Mouse (Mus musculus) kidney, postnatal 10 days (tissue): Measurements from ENCODE around the gene Adss.
"Not testable (repeated sequence)": the region's sequence is repeated elsewhere in the genome, so short reads cannot be mapped to it uniquely, and the experiment has no call there.

Experiments
- DNase-seq: peaks from one replicate; pipeline ENCODE4 v3.0.0; 2021; ENCODE audit warnings: mixed read lengths

Adss gene

DNA sequence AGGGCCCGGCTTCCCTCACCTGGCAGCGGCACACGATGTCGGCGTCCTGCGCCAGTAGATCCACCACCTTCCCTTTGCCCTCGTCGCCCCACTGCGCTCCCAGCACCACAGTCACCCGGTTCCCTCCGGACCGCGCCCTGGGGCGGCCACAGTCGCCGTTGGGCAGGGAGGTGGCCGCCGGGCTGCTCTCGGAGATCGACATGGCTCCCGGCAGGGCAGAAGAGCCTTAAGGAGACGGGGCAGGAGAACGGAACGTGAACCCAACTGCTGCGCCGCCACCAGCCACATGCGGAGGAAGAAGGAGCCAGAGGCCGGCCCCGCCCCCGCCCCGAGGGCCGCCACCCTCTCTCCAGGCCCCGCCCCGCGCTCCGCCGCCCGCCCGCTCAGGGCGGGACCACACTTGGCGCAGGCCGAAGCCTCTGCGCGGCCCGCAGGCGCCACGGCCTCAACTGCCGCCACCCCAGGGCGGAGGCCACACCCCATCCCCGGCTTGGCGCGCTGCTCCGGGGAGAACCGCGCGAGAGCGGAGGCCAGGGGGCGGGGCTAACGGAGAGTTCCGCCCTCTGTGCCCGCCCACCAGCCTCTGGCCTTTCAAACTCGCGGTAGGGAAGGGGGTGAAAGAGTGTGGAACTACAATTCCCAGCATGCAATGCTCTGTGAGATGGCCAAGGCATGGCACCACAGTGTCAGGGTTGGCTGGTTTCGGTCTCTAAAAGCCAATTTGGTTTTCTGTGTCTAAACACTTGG is at the start of gene Adss:
Gene Adss, minus strand, starts transcription at position 319 of the 747 bp plus-strand sequence.
- DNase-seq, result peak; percentile 99

DNA sequence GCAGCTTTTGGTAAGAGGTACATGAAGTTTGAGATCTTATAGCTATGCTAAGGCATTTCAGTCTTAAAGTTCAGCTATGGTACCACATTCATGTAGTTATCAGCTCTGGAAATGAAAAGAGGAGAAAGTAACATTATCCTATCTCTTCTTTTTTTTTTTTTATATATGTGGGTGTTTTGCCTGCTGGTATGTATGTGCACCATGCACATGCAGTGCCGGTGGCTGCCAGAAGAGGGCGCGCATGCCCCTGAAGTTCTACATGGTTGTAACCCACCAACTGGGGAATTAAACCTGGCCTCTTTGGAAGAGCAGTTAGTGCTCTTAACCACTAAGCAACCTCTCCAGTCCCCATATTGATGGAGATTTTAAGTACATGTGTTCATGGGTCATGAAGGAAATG is 49.5 kb upstream of the Adss start:
- peak; percentile 11 for DNase-seq

DNA sequence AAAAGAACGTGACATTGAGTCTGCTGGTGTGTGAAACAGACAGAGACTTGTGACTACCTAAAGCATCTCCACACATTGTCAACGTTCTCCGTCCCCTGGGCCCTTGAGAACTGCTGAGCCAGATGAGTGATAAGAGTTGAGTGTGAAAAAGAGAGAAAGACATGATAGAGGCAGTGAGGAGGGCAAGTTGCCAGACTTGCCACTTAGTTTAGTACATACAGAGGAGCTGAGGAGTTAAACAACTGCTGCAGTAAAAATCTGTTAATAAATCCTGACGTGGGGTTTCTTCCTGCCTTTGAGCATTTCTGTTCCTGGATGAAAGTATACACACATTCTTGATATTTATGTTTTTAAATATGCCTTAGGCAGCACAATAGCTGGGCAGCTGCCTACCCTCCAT is 31.5 kb upstream of the Adss start:
- not testable (repeated sequence) for DNase-seq

DNA sequence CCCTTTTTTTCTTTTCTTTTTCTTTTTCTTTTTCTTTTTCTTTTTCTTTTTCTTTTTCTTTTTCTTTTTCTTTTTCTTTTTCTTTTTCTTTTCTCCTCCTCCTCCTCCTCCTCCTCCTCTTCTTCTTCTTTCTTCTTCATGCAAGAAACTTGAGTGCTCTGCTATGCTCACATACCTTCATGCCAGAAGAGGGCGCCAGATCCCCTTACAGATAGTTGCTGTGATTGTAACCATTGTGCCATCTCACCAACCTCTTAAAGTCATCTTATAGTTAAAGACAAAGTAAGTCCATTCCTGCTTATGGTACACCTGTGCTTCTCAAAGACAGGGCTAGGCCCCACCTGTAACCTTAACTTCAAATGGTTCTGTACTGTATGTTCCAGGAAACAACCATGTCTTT is 10.5 kb upstream of the Adss start:
- peak; percentile 57 for DNase-seq

DNA sequence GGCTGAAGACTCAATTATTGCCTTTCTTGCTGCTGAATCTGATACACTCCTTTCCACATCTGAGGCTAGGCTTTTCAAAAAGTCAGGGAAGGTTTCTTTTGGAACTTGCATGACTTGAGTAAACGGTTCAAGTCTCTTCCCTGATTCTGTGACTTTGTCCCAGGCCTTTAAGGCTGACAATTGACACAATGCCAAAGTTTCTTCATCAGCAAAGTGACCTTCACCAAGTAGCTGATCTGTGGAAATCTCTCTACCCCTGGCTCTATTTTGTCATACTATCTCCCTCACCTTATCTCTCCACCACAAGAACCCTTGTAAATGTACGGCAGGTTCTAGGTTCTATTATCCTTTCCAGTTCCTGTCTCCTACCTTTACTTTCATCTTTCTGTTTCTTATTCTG is 7.2 kb upstream of the Adss start:
- DNase-seq, result no peak

DNA sequence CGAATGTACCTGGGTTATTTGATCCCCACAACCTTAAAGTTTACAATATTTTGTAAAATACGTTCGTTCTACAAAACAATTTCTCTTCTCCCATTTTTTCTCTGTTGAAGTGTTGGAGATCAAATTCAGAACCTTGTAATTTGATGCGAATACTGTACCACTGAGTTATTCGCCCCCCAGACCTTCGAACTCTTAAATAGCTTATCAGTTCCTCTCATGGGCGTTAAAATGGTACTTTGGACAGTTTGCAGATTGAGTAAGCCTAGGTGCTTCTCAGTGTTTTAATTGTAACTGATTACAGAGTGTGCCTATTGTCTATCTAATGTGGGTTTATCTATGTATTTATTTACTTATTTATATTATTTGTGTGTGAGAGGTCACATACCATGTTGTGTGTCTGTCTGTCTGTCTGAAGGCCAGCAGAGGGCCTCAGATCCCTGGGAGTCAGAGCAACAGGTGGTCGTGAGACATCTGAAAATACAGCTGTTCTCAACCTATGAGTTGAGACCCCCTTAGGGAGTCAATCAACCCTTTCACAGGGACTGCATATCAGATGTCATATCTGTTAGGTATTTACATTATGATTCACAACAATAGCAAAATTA is 942 bp upstream of the Adss start:
- no peak for DNase-seq

DNA sequence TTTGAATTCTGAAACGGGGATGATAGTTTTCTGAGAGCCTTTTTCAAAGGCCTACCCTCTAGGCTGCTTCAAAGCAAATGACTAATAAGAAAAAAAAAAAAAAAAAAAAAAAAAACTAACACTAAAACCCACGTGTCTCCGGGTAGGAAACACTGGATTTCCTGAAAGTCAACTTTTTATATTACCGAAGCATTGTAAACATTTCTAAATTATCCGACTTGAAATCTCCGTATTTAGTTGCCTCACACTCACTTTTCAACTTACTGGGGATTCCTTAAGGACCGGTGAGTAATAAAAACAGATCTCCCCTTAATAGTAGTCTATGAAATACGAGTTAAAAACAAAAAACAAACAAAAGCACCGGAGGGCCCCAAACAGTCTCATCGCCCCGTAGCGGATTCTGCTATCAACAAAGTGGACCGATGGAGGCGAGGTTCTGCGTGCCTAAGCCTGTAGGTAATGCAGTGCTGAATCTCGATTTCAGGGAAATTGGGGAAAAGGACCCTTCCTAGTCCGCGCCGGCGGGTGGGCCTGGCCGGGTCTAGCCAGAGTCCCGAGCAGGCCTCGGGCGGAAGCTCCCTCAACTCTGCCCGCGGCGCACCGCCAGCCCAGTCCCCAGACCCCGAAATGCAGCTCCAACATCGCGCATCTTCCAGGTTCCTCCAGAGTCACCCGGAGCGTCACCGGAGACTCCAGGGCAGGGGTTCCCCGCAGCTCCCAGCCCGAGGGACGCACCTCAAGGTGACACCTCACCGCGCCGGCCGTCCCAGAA is 704 bp downstream of the Adss start:
- DNase-seq, result peak; percentile 73

DNA sequence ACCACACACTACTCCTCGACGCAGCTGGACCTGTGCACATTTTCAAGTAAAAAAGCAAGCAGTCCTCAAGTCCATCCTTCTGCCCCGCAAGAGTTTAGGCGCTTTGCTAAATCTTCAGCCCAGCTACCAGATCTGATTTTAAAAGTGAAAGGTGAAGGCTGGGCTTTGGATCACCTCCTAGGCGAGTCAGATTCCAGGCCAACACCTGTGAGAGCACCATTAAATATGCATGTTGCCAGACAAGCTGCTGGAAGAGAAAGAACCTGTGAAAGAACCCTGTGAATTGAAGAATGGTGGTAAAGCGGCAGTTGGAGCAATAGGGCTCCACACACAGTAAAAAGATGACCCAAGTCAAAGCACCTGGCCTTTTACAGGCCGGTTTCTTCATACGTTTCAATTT is 1.4 kb downstream of the Adss start:
- DNase-seq, result no peak

DNA sequence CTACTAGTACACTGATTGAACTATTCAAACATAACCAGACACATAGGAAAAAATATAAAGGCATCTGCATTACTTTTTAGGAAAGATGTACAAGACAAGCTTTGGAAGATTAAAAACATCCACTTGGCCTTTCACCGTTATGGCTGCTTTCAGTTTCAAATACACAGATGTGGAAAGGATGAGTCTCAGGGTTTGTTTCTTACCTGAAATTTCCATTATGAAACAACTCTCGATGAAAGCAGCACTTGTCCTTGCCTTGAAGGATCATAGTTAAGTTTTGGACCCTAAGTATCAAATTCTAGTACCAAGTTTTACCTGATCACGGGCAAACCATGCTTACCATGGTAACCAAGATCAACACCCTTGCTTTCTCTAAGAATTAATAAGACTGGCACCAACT is 3.5 kb downstream of the Adss start:
- no peak for DNase-seq

DNA sequence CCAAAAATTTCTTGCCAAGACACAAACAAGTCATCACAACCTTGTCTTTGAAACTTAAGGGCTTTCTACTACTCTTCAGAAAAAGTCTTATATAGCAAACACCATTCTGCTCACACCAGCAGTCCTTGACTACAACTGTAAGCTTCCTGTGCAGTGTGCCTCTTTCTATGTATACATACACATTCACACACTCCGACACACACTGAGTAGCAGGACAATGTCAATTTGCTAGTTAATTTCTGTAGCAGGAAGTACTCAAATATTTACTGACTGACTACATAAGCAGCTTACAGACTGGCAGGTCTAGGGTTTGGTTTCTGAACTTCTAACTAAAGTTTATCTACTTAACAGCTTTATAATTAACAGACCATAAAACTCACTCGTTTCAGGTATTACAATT is 18.9 kb downstream of the Adss start:
- DNase-seq, result no peak

DNA sequence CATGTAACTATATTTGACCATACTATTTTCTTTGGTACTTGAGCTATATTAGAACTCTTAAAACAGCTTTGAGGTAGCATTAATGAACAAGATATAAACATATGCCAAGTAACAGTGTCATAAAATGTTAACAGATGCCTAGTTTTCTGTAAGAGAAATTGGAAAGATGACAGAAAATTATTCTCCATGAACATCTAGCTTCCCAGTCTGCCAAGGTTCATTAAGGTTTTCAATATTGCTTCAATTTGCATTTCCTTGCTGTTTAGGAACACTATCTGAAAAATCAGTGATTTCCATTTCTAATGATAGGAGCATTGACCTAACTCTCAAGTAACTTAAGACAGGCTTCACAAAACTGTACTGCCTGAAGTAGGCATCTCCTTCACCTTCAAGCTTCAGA is 27.4 kb downstream of the Adss start:
- no peak for DNase-seq

DNA sequence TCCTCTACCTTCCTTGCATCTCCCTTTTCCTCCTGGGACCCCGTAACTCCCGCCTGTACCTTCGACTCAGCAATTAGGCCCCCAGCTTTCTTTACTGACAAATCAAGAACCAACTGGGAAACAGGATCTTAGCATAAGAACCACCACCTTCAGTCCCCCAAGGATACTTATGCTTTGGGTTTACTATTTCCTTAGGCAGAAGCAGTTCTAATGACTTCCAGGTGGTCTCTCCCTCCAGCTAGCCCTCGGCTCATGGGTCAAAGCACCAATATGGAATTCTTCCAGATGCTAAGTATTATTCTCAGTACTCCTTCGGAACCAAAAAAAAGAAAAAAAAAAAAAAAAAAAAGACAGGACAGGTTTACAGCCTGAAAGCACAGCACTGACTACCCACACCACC is 39.1 kb downstream of the Adss start:
- no peak for DNase-seq

DNA sequence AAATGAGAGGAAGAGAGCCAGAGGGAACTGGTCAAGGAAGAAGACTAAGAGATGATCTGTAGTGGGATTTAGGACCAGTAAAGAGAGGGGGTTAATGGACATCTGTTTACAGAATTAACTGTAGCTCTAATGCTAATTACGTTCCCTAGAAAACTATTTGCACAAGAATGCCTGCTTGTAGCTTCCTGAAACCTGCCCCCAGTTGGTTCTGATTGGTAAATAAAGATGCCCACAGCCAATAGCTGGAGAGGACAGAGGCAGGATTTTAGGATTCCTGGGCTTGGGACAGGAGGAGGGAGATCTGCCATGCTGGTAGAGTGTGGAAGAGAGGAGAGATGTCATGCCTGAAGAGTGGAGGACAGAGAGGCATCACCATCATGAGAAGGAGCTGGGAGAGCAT is 42.8 kb downstream of the Adss start:
- no peak for DNase-seq

DNA sequence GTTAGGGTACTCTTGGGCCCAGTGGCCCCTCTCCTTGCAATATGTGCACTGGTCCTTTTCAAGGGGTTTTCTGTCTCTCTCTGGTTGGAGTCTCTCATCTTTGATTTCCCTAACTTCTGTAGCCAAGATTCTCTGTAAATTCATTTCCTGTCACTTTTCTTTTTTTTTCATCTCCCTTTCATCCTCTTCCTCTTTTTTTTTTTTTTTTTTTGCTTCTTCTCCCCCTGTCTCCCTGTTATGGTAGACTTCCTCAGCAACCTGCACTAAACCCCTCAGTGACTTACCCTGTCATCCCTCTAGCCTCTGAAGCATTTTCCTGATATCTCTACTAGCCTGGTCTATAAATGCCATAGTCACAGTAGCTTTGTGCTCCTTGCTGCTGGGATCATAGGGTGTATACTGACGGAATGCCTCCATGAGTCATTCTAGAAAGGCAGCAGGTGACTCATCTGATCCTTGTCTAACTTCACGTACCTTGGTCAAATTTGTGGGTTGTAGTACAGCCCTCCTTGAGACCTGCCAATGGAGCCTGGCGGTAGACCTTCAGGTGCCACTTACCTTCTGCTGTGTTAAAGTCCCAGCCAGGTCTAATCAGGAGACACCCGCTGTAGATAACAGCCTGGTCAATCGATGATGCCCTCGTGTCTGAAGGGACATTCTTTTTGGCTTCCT is 48.3 kb downstream of the Adss start:
- DNase-seq, result no peak

DNA sequence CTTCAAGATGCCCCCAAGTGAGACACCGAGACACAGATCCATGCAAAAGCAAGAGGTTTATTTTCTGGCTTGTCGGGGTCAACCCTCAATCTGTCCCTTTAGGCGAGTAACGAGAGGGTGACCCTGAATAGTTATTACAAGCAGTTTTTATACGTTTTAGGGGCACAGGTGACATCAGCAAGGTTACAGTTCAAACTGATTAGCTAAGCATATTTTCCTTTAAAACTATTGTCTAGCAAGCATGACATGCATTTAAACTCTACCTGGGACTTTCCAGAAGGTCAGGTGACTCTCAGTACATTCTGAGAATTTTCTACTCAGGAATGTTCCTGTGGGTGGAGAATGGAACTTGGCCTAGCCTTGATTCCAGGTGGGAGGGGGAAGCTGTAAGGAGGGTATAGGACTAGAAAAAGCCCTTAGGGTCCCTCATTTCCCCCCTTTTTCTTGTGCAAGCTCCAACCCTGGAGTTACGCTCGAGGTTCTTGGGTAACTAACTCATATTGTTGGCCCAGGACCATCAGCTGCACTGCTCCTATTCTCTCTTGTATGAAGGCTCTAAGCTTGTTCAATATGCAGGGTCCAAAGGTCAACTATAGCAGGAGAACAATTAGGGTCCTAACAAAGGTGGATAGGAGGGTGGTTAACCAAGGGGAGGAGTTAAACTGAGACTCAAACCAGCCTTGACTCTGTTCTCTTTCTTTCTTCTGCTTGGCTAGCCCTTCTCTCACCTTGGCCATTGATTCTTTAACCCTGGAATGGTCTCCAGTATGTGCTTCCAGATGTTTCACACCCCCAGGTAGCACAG is 51.6 kb downstream of the Adss start:
- no peak for DNase-seq

DNA sequence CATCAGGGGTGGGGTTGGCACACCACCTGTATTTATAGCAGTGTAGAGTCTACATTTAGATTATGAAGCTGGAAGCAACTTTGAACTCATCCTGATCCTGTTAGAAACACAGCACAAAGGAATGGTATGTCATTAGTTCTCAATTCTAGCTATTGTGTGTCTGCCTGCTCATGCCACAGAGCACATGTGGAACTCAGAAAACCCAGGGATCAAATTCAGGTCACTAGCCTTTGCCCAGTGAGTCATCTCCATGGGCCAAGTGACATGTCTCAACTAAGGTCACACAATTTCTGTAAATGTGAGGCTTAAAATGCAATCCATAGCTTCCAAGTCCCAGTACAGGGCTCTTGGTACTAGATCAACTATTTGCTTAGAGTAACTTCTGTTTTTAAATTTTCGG is 54.2 kb downstream of the Adss start:
- DNase-seq, result no peak

DNA sequence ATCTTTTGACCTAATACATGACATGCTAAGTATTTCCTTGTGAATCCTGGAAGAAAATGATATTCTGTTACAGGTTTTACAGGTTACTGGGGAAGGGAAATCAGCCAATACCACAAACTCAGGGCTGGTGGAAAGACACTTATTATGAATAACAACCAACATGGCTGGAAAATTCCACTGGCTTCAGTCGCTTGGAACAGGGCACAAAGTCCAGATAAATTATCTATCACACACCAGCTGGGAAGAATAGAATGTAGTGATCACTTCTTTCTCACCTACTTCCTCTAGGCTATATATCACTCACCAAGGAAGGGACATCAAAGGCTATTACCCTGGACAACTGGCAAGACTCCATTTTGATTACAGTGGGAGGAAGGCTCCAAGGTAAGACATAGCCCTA is 55.6 kb downstream of the Adss start:
- DNase-seq, result no peak

DNA sequence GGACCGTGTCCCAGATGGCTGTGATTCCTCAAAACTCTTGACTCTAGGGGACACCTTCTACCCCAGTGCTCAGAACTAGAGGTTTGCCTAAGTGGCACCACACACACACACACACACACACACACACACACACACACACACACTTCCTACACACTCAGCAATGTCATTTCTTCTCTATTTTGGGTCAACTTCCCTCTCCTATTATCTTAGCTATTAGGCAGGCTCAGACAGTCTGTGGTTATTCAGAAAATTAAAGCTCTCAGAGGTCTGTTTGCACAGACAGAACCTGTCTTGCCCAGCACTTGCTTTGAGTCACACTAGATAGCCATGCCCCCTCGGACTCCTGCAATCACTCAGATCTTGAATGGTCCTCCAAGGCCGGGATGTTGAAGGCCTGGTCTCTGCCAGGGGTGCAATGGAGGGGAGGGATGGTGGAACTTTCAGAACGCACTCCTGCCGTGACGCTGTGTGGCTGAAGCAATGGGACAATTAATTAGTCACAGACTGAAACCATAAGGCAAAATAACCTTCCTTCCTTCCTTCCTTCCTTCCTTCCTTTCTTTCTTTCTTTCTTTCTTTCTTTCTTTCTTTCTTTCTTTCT is 58.7 kb downstream of the Adss start:
- DNase-seq, result no peak

DNA sequence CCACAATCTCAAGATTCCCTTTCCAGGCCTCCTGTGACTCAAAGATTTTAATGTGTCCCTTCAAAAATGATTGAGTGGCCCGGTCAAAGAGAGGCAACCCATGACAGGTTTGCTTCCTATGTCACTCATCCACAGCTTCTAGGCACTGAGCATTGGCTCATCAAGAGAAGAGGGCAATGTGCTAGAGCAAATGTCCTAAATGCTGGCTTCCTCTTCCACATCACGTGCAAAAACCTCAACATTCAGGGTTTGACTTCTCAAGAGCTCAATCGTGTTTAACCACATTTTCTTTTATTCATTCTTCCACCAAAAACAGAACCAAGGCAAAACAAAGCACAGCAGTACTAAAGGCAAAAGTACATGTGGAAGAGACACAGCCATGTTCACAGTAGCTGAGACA is 64.3 kb downstream of the Adss start:
- DNase-seq, result no peak

DNA sequence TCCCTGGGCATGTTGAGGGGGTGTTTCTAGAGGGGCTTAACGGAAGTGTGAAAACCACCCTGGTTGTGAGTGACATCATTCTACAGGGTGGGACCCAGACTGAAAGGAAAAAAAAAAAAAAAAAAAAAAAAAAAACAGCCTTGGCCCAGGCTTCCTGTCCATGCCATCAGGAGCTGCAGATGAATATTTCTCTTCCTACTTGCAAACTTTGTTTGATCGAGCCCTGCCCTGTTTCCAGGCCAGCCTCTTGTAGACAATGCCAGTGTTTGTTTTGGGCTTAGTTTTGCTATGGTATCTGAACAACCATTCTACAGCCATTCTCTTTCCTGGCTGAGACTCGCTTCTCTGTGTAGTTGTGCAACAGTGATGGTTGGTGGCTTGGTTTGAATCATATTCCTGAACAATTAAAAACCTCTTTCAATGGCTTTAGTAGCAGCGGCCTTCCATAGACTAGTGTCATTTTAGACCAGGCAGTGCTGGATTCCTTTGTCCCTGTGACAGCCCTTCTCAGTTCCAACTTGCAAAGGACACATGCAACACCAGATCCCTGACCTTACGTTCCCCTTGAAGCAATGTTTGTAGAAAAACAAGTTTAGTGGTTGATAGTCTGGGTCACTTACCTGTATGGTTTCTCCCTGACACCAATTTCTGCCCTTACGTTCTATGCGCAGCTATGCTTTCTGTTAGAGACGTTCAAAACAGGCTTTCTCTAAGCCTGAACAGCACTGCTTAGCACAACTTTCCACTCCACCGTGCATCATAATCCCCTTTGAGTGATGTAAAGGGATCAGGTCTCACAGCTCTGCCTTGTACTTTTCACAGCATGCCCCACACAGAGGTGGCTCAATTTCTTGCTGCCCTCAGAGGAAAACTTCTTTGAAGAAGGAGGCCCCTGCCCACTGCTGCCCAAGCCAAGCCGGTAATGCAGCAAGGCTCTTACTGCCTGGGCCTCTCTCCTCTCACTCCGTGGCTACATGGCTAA is 67.0 kb downstream of the Adss start, which contains the start of gene 1700016C15Rik:
Gene 1700016C15Rik, plus strand, starts transcription at position 772 of the 982 bp plus-strand sequence.
- no peak for DNase-seq
